Mouse (Mus musculus): Measurements from ENCODE around the gene Olfr1311.
"Not testable (repeated sequence)": the region's sequence is repeated elsewhere in the genome, so short reads cannot be mapped to it uniquely, and the experiment has no call there.

Gene Olfr1311

GRCm38 (mm10) chr2:112024312-112024711, at the start of gene Olfr1311:
Gene Olfr1311, minus strand, starts transcription at chr2:112024412.
- no peak for DNase-seq (ENCODE audit: low spot score in 2 of 2)

DNA sequence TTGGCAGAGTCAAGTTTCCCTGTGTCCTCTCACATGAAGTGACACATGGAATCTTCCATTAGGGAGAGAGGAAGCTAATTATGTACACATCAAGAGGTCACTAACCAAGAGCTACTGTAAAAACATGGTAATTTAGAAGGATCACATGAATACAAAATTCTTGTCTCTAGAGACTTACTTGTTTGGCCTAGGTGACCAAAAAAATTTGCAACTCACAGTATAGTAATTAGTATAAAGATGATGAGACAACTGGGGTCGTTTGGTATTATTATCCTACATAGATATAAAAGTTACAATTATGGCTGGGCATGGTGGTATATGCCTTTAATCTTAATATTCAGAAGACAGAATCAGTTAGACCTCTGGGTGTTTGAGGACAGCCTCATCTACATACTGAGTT, 25.9 kb upstream of the Olfr1311 start, which contains the start of gene Olfr1312:
Gene Olfr1312 (minus strand): TSS at position 101 of the 400 bp plus-strand sequence.
- no peak for DNase-seq (ENCODE audit: low spot score in 2 of 2)

- not testable (repeated sequence) for DNase-seq (ENCODE audit: low spot score in 2 of 2)
Observed at GRCm38 (mm10) chr2:112026971-112027370, 2.8 kb upstream of the Olfr1311 start.

DNA sequence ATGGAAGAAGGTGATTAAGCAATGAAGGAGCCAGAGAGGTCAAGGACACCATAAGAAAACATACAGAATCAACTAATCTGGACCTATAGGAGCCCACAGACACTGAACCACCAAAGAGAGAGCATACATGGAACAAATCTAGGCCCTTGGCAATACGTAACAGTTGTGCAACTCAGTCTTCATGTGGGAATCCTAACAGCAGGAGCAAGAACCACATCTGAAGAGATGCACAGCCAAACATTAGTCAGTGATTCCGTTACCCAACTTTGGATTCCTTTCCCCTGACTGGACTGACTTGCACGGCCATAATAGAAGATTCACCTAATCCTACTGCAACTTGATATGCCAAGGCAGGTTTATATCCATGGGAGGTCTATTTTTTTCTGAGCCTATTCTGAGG, 9.3 kb downstream of the Olfr1311 start:
- DNase-seq (ENCODE audit: low spot score in 2 of 2) = no peak

DNA sequence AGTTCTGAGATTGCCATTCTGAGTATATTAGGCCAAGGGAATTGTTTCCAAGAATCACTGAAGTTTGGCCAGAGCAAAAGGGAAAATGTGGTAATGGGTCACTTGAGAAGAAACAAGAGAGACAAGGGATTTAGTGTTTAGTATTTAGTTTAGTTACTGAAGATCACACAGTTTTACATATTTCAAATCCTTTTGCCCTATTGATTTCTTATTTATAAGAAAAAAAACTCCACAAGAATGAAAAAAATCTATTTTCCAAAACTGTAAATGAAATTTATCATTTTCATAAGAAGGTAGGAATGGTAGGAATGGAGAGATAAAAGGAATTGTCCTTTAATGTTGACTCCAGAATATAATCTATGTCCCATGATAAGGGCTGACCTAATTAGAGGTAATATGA, 11.6 kb downstream of the Olfr1311 start, which contains the start of gene Olfr1310:
Gene Olfr1310 (minus strand): TSS at position 101 of the 400 bp plus-strand sequence.
- no peak for DNase-seq (ENCODE audit: low spot score in 2 of 2)

GRCm38 (mm10) chr2:111990181-111990580, 34.0 kb downstream of the Olfr1311 start, which contains the start of gene Olfr1309:
Gene Olfr1309, minus strand, starts transcription at chr2:111990281.
- DNase-seq (ENCODE audit: low spot score in 2 of 2) = no peak

Measured in frontal cortex, postnatal 10 days (tissue).